Mouse (Mus musculus): ENCODE results near the gene Pithd1. TPM values are rescaled to one million over a fixed set of nuclear protein-coding genes. Genes with fewer than 3 reads are reported as not detected.
A peak's percentile ranks its signal among the peaks of the same experiment; 100 is the strongest.

Gene Pithd1
- polyA plus RNA-seq, 1 experiment from 2014 or later = 61.5 TPM

DNA sequence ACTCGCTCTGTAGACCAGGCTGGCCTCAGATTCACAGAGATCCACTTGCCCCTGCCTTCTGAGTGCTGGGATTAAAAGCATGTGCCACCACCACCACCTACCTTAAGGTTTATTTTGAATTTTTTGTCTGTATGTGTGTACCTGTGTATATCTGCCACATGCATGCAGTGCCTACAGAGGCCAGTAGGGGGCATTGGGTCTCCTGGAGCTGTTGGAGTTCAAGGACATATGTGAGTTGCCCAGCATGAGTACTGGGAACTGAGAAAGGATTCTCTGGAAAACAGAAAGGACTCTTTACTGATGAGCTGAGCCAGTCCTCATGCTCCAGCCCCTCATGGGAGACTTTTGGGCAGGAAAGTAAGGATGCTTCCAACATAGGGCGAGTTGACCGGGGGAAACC is 35.6 kb downstream of the Pithd1 start:
- Histone ChIP-seq H3K27me3 (ENCODE audit: insufficient read depth, low read length) (no peaks in the 10 kb centered on the region), H3K4me3 (ENCODE audit: low read depth, low read length) (no peak overlapping the region), H3K36me3 (ENCODE audit: insufficient read depth) (peaks cover 37% of the 10 kb centered on the region), H3K9ac (no peak overlapping the region), H3K9me3 (ENCODE audit: low read depth, low read length) (no peaks in the 10 kb centered on the region), H3K4me1 (ENCODE audit: insufficient read depth) (no peaks in the 10 kb centered on the region), H3K4me2 (no peak overlapping the region), H3K27ac (ENCODE audit: low read depth) (no peak overlapping the region)
- DNase-seq (no peak), ATAC-seq (ENCODE audit: insufficient read depth) (no peak)
- WGBS = 90% methylated on average over 3 of the region's 3 CpGs
- TF ChIP-seq CTCF (IDR thresholded peaks at IDR 0.05; ENCODE audit: low read depth) = peak; percentile 45

GRCm38 (mm10) chr4:135950365-135950764 is 36.7 kb downstream of the Pithd1 start:
- Histone ChIP-seq H3K4me3 (ENCODE audit: low read depth, low read length) (no peak overlapping the region), H3K36me3 (ENCODE audit: insufficient read depth) (peaks cover 28% of the 10 kb centered on the region), H3K4me1 (ENCODE audit: insufficient read depth) (0 out of 2 replicates have a peak, but pooled peaks cover 3% of the 10 kb centered on the region), H3K4me2 (no peak overlapping the region), H3K9ac (no peak overlapping the region), H3K27ac (ENCODE audit: low read depth) (no peak overlapping the region), H3K9me3 (ENCODE audit: low read depth, low read length) (no peaks in the 10 kb centered on the region), H3K27me3 (ENCODE audit: insufficient read depth, low read length) (no peaks in the 10 kb centered on the region)
- WGBS = 71% methylated on average over 6 of the region's 6 CpGs
- no peak for TF ChIP-seq CTCF (IDR thresholded peaks at IDR 0.05; ENCODE audit: low read depth)
- ATAC-seq (ENCODE audit: insufficient read depth) (no peak), DNase-seq (no peak)

- Histone ChIP-seq H3K9me3 (ENCODE audit: low read depth, low read length) (no peaks in the 10 kb centered on the region), H3K27me3 (ENCODE audit: insufficient read depth, low read length) (no peaks in the 10 kb centered on the region), H3K4me2 (no peak overlapping the region), H3K4me1 (ENCODE audit: insufficient read depth) (0 out of 2 replicates have a peak, but pooled peaks cover 3% of the 10 kb centered on the region), H3K36me3 (ENCODE audit: insufficient read depth) (peaks cover 24% of the 10 kb centered on the region), H3K27ac (ENCODE audit: low read depth) (no peak overlapping the region), H3K4me3 (ENCODE audit: low read depth, low read length) (no peak overlapping the region), H3K9ac (no peak overlapping the region)
- WGBS = 51% methylated on average over 6 of the region's 6 CpGs
- DNase-seq = peak; percentile 22
- ATAC-seq (ENCODE audit: insufficient read depth) = no peak
- TF ChIP-seq CTCF (IDR thresholded peaks at IDR 0.05; ENCODE audit: low read depth) = no peak
Measured at GRCm38 (mm10) chr4:135949911-135950310, 37.2 kb downstream of the Pithd1 start.

DNA sequence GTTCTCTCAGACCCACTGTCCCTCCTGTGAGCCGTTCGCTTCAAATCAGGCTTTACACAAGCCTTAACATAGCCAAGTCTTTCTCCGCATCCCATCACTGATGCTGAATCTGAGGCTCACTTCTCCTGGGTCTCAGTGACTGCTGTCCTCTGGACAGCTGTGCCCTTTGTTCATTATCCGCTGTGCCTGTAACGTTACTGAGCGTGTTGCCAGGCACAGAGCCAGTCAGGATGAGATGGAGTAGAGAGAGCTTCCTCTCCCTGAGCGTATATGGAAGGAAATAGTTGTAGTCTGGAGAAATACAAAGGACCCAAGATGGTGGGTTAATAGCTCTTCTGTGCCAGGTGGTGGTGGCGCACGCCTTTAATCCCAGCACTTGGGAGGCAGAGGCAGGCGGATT is 37.6 kb downstream of the Pithd1 start:
- H3K4me1 ChIP-seq (ENCODE audit: insufficient read depth) = 0 out of 2 replicates have a peak, but pooled peaks cover 3% of the 10 kb centered on the region
- ATAC-seq (ENCODE audit: insufficient read depth) (no peak), DNase-seq (peak; percentile 39)
- H3K9me3 ChIP-seq (ENCODE audit: low read depth, low read length) = no peaks in the 10 kb centered on the region
- no peaks in the 10 kb centered on the region for H3K27me3 ChIP-seq (ENCODE audit: insufficient read depth, low read length)
- no peak overlapping the region for H3K9ac ChIP-seq
- H3K36me3 ChIP-seq (ENCODE audit: insufficient read depth) = peaks cover 21% of the 10 kb centered on the region
- no peak overlapping the region for H3K4me2 ChIP-seq
- no peak overlapping the region for H3K4me3 ChIP-seq (ENCODE audit: low read depth, low read length)
- no peak for TF ChIP-seq CTCF (IDR thresholded peaks at IDR 0.05; ENCODE audit: low read depth)
- WGBS = 77% methylated on average over 10 of the region's 10 CpGs
- no peak overlapping the region; the same call in 1 of the 2 replicates for H3K27ac ChIP-seq (ENCODE audit: low read depth)

GRCm38 (mm10) chr4:135948142-135948541 is 38.9 kb downstream of the Pithd1 start:
- no peak overlapping the region for H3K9ac ChIP-seq

DNA sequence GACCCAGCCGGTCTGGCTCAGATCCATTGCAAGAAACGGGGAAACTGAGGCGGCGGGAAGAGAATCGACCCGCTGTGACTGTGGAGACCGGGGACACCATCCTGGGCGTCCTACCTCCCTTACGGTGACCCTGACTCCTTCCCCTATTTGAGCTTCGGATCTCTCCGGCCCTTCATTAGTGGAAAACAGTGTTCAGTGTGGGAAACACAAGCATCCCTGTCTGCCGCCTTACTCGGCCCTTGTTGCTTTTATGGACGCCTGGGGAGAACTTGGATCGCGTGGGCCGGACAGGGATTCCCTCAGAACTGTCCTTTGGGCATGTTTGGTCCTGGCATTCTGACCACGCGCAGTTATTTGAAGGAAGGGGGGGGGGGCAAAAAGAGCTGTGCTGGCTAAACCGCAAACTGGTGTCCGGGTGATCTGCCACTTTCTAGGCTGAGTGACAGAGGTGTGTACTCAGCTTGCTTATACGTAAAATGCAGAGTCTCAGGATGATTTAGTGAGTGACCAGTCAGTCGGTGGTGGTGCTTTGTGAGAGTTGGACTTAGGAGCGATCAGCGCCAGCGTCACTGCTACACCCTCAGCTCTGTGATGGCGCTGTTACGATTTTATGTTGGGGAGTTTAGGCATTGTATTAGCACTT is 40.3 kb downstream of the Pithd1 start:
- H3K9ac ChIP-seq = peak overlapping the region; percentile 72
- H3K4me2 ChIP-seq = peak overlapping the region; percentile 87
- DNase-seq (peak; percentile 44), ATAC-seq (ENCODE audit: insufficient read depth) (peak; percentile 4)
- peaks cover 8% of the 10 kb centered on the region for H3K36me3 ChIP-seq (ENCODE audit: insufficient read depth)
- H3K4me3 ChIP-seq (ENCODE audit: low read depth, low read length) = peak overlapping the region; percentile 72
- peak overlapping the region; percentile 55; the same call in 1 of the 2 replicates for H3K27ac ChIP-seq (ENCODE audit: low read depth)
- no peaks in the 10 kb centered on the region for H3K27me3 ChIP-seq (ENCODE audit: insufficient read depth, low read length)
- H3K4me1 ChIP-seq (ENCODE audit: insufficient read depth) = 0 out of 2 replicates have a peak, but pooled peaks cover 3% of the 10 kb centered on the region
- WGBS = under 1% methylated on average over 28 of the region's 28 CpGs
- no peaks in the 10 kb centered on the region for H3K9me3 ChIP-seq (ENCODE audit: low read depth, low read length)
- TF ChIP-seq CTCF (IDR thresholded peaks at IDR 0.05; ENCODE audit: low read depth) = no peak

More at GRCm38 (mm10) chr4:135948142-135948541, 38.9 kb downstream of the Pithd1 start:
- H3K27ac ChIP-seq (ENCODE audit: low read depth) = no peak overlapping the region
- H3K36me3 ChIP-seq (ENCODE audit: insufficient read depth) = peaks cover 16% of the 10 kb centered on the region
- 0 out of 2 replicates have a peak, but pooled peaks cover 3% of the 10 kb centered on the region for H3K4me1 ChIP-seq (ENCODE audit: insufficient read depth)
- H3K9me3 ChIP-seq (ENCODE audit: low read depth, low read length) = no peaks in the 10 kb centered on the region
- no peak for ATAC-seq (ENCODE audit: insufficient read depth)
- H3K4me2 ChIP-seq = 0 out of 2 replicates have a peak overlapping the region, but pooled peaks have one; percentile 23
- TF ChIP-seq CTCF (IDR thresholded peaks at IDR 0.05; ENCODE audit: low read depth) = no peak
- WGBS = 90% methylated on average over 8 of the region's 8 CpGs
- no peaks in the 10 kb centered on the region for H3K27me3 ChIP-seq (ENCODE audit: insufficient read depth, low read length)
- DNase-seq = no peak
- no peak overlapping the region for H3K4me3 ChIP-seq (ENCODE audit: low read depth, low read length)

DNA sequence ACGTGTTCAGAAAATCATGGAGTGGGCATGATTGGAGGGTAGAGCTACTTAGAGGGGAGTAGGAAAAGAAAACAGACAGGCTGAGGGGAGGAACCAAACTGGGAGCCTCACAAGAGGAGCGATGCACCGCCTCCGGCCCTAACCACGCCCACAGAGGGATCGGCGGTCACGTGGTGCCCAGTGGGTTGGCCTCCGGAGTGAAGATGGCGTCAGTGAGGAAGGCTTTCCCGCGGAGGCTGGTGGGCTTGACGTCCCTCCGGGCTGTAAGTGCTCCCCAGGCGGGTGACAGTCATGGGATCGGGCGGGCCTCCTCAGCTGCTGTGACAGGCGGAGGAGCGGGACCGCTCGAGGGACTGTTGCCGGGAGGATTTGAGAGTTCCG is 40.8 kb downstream of the Pithd1 start, which contains the start of gene Hmgcl:
Hmgcl (plus strand) TSS at position 171 of the 381 bp plus-strand sequence.
- TF ChIP-seq CTCF (IDR thresholded peaks at IDR 0.05; ENCODE audit: low read depth) = no peak
- H3K9ac ChIP-seq = peak within 1 kb of the TSS; percentile 72
- H3K27ac ChIP-seq (ENCODE audit: low read depth) = peak within 1 kb of the TSS; percentile 55; the same call in 1 of the 2 replicates
- H3K9me3 ChIP-seq (ENCODE audit: low read depth, low read length) = no peaks in the 10 kb centered on the region
- 0 out of 2 replicates have a peak, but pooled peaks cover 3% of the 10 kb centered on the region for H3K4me1 ChIP-seq (ENCODE audit: insufficient read depth)
- peaks cover 4% of the 10 kb centered on the region for H3K36me3 ChIP-seq (ENCODE audit: insufficient read depth)
- ATAC-seq (ENCODE audit: insufficient read depth) = peak; percentile 94
- H3K4me2 ChIP-seq = peak within 1 kb of the TSS; percentile 87
- under 1% methylated on average over 23 of the region's 23 CpGs for WGBS
- DNase-seq = peak; percentile 98
- no peaks in the 10 kb centered on the region for H3K27me3 ChIP-seq (ENCODE audit: insufficient read depth, low read length)
- H3K4me3 ChIP-seq (ENCODE audit: low read depth, low read length) = peak within 1 kb of the TSS; percentile 72
